Mouse (Mus musculus) cortical plate, adult 2 months (tissue): ENCODE measurements at regions not wholly inside any gene's neighbourhood (a gene's known extent, or its start where the extent isn't known, plus 50 kb on each side); places are given as distances from the start of the nearest gene placed in this dataset.

Source experiments
- H3K27ac ChIP-seq: fragments of 200-500 bp; 2 replicates; pipeline ENCODE4 v1.5.1; 2012; ENCODE audit warnings: low read length, control low read depth, inconsistent platforms; ENCODE audit not compliant: insufficient read depth
- H3K4me1 ChIP-seq: fragments of 200-500 bp; 2 replicates; pipeline ENCODE4 v1.6.1; 2011; ENCODE audit warnings: low read length; ENCODE audit not compliant: control insufficient read depth, insufficient read depth
- H3K4me3 ChIP-seq: fragments of 200-500 bp; 2 replicates; pipeline ENCODE4 v1.5.1; 2011; ENCODE audit warnings: mild to moderate bottlenecking, low read length, control low read depth; ENCODE audit not compliant: insufficient read depth
- CTCF ChIP-seq: fragments of 200-500 bp; IDR thresholded peaks from 2 replicates; pipeline ENCODE4 v1.5.1; 2011; ENCODE audit warnings: mild to moderate bottlenecking, control low read depth, low read length; ENCODE audit not compliant: insufficient read depth; ENCODE audit errors: extremely low read depth
- POLR2A ChIP-seq: fragments of 200-500 bp; IDR thresholded peaks from 2 replicates; pipeline ENCODE4 v1.6.1; 2011; ENCODE audit warnings: mild to moderate bottlenecking, low read length, control low read depth; ENCODE audit not compliant: insufficient read depth; ENCODE audit errors: extremely low read depth

- Histone ChIP-seq H3K4me3 (no peak overlapping the region), H3K27ac (no peak overlapping the region), H3K4me1 (no peaks in the 10 kb centered on the region)
- TF ChIP-seq POLR2A (no peak), CTCF (no peak)
These were observed 179.8 kb upstream of the Zfp462 start for GRCm38 (mm10) chr4:54765045-54765444.

GRCm38 (mm10) chr4:54767506-54768200 lies 177.2 kb upstream of the Zfp462 start:
- no peak for TF ChIP-seq CTCF
- TF ChIP-seq POLR2A: no peak
- Histone ChIP-seq H3K4me3 (no peak overlapping the region), H3K27ac (no peak overlapping the region), H3K4me1 (no peaks in the 10 kb centered on the region)

GRCm38 (mm10) chr4:54768836-54769235 lies 176.0 kb upstream of the Zfp462 start:
- no peaks in the 10 kb centered on the region for H3K4me1 ChIP-seq
- TF ChIP-seq CTCF: no peak
- no peak for TF ChIP-seq POLR2A
- H3K4me3 ChIP-seq: no peak overlapping the region
- H3K27ac ChIP-seq: no peak overlapping the region

- TF ChIP-seq CTCF (no peak), POLR2A (no peak)
- Histone ChIP-seq H3K4me3 (no peak overlapping the region), H3K27ac (no peak overlapping the region), H3K4me1 (no peaks in the 10 kb centered on the region)
These were observed 170.8 kb upstream of the Zfp462 start for GRCm38 (mm10) chr4:54774066-54774465.

GRCm38 (mm10) chr4:54774717-54775116 lies 170.1 kb upstream of the Zfp462 start:
- Histone ChIP-seq H3K4me1 (no peaks in the 10 kb centered on the region), H3K27ac (no peak overlapping the region), H3K4me3 (no peak overlapping the region)
- no peak for TF ChIP-seq POLR2A
- TF ChIP-seq CTCF: no peak

GRCm38 (mm10) chr4:54780511-54780910 lies 164.3 kb upstream of the Zfp462 start:
- H3K4me3 ChIP-seq: no peak overlapping the region
- H3K27ac ChIP-seq: no peak overlapping the region
- TF ChIP-seq POLR2A: no peak
- TF ChIP-seq CTCF: no peak
- no peaks in the 10 kb centered on the region for H3K4me1 ChIP-seq

- TF ChIP-seq CTCF: no peak
- TF ChIP-seq POLR2A: no peak
- Histone ChIP-seq H3K4me3 (no peak overlapping the region), H3K4me1 (no peaks in the 10 kb centered on the region), H3K27ac (no peak overlapping the region)
These were observed 153.6 kb upstream of the Zfp462 start for GRCm38 (mm10) chr4:54791217-54791742.

- no peaks in the 10 kb centered on the region for H3K4me1 ChIP-seq
- H3K27ac ChIP-seq: no peak overlapping the region
- TF ChIP-seq POLR2A: no peak
- H3K4me3 ChIP-seq: no peak overlapping the region
These were observed 151.0 kb upstream of the Zfp462 start for GRCm38 (mm10) chr4:54793857-54794256.

GRCm38 (mm10) chr4:54795246-54795645 lies 149.6 kb upstream of the Zfp462 start:
- Histone ChIP-seq H3K27ac (no peak overlapping the region), H3K4me1 (no peaks in the 10 kb centered on the region), H3K4me3 (no peak overlapping the region)
- TF ChIP-seq CTCF (no peak), POLR2A (no peak)

- Histone ChIP-seq H3K27ac (no peak overlapping the region), H3K4me1 (no peaks in the 10 kb centered on the region), H3K4me3 (no peak overlapping the region)
- TF ChIP-seq CTCF (no peak), POLR2A (no peak)
These were observed 146.3 kb upstream of the Zfp462 start for GRCm38 (mm10) chr4:54798523-54798922.

- Histone ChIP-seq H3K4me1 (no peaks in the 10 kb centered on the region), H3K27ac (no peak overlapping the region), H3K4me3 (no peak overlapping the region)
- no peak for TF ChIP-seq CTCF
- no peak for TF ChIP-seq POLR2A
These were observed 133.7 kb upstream of the Zfp462 start for GRCm38 (mm10) chr4:54811163-54811562.
